Mouse (Mus musculus): ENCODE data around the gene Ptp4a2. TPM values are rescaled to one million over a fixed set of nuclear protein-coding genes. Genes with fewer than 3 reads are reported as not detected.
A peak's percentile ranks its signal among the peaks of the same experiment; 100 is the strongest.

Gene Ptp4a2
- polyA plus RNA-seq, 1 experiment from 2014 or later = 228 TPM

DNA sequence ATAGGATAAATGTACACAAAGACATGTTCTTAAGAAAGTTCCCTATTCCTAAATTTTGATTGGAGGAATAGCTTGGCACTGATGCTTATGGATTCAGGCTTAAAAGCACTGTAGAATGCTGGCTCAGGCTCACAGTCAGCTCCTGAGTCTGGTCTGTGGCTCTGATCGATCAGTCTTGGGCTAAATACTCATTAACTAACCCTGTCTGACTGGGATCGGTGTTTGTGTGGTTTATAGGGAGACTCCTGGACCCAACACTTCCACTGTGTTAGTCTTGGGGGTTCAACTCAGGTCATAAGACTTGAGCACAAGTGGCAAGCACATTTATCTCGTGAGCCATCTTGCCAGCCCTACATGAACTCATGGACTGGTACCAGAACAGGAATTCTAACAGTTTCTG, 6.0 kb upstream of the Ptp4a2 start:
- ATAC-seq (ENCODE audit: low FRiP score, low read depth) = no peak
- Histone ChIP-seq H3K36me3 (no peaks in the 10 kb centered on the region), H3K4me3 (no peak overlapping the region), H3K9me3 (no peaks in the 10 kb centered on the region), H3K27me3 (0 out of 2 replicates have a peak, but pooled peaks cover 2% of the 10 kb centered on the region), H3K9ac (no peak overlapping the region), H3K4me2 (no peak overlapping the region), H3K4me1 (replicated peaks) (no peaks in the 10 kb centered on the region), H3K27ac (replicated peaks) (no peak overlapping the region)
- 89% methylated on average over 3 of the region's 3 CpGs for WGBS

DNA sequence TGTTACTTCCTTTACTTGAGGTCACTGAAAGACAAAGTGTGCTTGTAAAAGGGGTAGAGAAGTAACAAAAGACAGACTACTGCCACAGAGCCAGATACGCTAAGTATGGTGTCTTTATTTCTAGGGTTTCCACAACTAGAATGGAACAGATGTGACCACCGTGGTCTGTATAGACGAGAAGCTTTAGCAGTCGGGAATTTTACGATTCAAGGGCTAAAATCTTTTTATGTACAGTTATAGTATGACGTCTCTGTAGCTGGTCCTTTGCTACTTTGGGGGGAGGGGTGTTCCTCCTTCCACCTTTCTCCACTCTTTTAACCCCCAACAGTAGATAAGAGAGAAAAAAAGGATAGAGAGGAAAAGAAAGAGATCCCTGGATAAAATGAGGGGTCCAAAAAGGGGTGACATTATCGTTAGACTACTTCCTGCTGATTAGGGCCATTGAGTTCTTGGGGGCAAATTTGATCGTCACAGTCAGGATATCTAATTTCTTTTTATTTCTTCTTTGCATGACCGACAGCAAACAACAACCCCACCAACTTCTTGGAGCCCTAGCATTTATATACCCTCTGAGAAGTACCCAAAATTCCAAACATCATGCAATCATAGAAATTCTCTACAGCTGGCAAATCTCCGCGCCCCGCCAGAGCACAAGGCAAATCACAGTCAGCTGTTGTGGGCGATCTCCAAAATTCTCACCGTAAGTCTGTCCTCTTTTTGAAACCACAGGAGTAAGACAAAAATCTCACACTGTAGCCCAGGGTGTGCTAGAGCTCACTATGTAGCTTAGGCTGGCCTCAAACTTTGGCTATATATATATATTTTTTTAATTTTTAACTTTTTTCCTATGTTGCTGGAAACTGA, 818 bp downstream of the Ptp4a2 start:
- Histone ChIP-seq H3K9ac (no peak overlapping the region), H3K36me3 (no peaks in the 10 kb centered on the region), H3K9me3 (no peaks in the 10 kb centered on the region), H3K4me2 (no peak overlapping the region), H3K27me3 (peaks cover 8% of the 10 kb centered on the region), H3K4me1 (replicated peaks) (peaks cover 6% of the 10 kb centered on the region), H3K4me3 (no peak overlapping the region), H3K27ac (replicated peaks) (no peak overlapping the region)
- ATAC-seq (ENCODE audit: low FRiP score, low read depth) = no peak
- WGBS = 87% methylated on average over 14 of the region's 14 CpGs

DNA sequence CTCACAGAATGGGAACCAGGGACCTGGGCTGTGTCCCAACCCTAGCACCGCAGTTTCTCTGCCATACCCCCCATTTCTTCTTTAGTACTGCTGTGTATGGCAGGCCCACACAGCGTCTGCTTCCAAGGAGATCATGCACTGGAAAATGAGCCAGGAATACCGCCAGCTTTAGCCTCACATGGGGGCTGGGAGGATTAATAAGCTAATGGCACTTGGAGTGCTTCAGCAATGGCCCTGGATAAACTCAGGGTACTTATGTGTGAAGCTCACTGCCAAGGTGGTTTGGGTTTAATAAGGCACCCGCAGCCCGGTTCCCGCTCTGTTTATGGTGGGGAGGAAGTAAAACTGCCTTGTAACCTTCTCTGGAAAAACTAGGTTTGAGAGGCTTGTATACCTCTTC, 6.6 kb downstream of the Ptp4a2 start:
- H3K4me3 ChIP-seq = no peak overlapping the region
- H3K27ac ChIP-seq (replicated peaks) = no peak overlapping the region
- H3K9ac ChIP-seq = no peak overlapping the region
- H3K9me3 ChIP-seq = no peaks in the 10 kb centered on the region
- no peak overlapping the region for H3K4me2 ChIP-seq
- H3K27me3 ChIP-seq = no peaks in the 10 kb centered on the region
- ATAC-seq (ENCODE audit: low FRiP score, low read depth) = no peak
- 72% methylated on average over 6 of the region's 6 CpGs for WGBS
- H3K4me1 ChIP-seq (replicated peaks) = peaks cover 34% of the 10 kb centered on the region
- no peaks in the 10 kb centered on the region for H3K36me3 ChIP-seq

DNA sequence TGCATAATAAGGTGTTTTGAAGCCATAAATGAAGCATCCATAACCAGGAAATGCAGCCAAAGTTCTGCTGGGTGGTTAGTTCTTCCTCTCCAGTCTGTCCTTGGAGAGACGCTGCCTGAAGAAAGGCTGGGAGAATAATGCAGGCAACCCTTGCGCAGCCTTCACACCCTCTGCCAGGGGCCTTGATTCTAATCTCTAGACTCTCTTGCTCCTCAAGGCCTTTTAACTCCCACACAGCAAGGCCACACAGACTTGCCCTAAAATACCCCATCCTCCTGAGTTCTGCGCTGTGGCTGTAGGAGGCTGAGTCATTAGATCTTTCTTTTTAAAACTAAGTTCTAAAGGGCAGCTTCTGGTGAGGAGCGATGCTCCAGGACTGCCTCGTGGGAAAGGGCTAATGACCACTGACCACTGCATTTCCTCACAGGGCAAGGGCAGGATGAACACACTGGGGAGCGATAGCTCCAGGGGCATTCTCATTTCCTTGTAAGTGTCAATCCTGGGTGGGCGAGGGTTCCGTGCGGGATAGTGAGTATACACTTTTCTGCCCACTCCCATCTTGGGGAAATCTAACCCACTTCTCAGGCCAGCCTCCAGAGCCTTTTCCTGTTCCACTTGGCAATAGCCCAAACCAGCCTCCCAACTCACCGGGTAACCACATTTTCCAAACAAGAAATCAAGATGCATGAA, 7.6 kb downstream of the Ptp4a2 start:
- H3K9ac ChIP-seq = no peak overlapping the region
- no peak overlapping the region for H3K4me2 ChIP-seq
- H3K4me3 ChIP-seq = no peak overlapping the region
- H3K36me3 ChIP-seq = no peaks in the 10 kb centered on the region
- H3K27me3 ChIP-seq = no peaks in the 10 kb centered on the region
- 72% methylated on average over 10 of the region's 10 CpGs for WGBS
- H3K27ac ChIP-seq (replicated peaks) = peak overlapping the region; percentile 30; the same call in 1 of the 2 replicates
- no peaks in the 10 kb centered on the region for H3K9me3 ChIP-seq
- H3K4me1 ChIP-seq (replicated peaks) = peaks cover 43% of the 10 kb centered on the region
- ATAC-seq (ENCODE audit: low FRiP score, low read depth) = no peak

DNA sequence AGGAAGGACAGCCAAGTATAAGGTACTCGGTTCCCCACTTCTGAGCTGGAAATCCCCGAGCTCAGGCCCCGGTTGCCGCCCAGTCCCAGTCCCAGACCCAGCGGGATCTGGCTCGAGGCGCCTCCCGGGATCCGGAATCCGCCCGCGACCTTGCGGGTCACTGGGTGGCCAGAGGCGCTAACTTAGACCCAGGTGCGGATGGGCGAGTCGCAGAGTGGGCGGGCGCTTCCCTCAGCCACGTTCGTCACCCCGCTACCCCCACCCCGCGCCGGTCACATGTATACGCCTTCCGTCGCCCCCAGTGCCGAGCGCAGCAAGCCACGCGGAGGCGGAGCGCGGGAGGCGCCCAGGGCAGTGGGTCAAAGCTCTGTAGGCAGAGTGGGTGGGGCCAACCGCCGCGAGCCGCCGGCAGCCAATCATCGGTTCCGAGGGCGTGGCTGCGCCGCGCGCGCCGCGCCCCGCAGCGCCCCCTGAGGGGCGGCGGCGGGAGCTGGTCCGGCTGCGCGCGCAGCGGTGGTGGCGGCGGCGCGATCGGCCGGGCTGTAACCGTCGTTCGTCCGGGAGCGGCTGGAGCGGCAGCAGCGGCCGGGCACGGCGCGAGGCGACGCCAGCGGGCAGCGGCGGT, 8.8 kb downstream of the Ptp4a2 start:
- Histone ChIP-seq H3K9ac (peak overlapping the region; percentile 92), H3K27me3 (no peaks in the 10 kb centered on the region), H3K9me3 (no peaks in the 10 kb centered on the region), H3K4me3 (peak overlapping the region; percentile 93), H3K4me1 (replicated peaks) (peaks cover 43% of the 10 kb centered on the region), H3K27ac (replicated peaks) (peak overlapping the region; percentile 96), H3K36me3 (no peaks in the 10 kb centered on the region), H3K4me2 (peak overlapping the region; percentile 80)
- peak; percentile 95 for ATAC-seq (ENCODE audit: low FRiP score, low read depth)
- WGBS = under 1% methylated on average over 65 of the region's 83 CpGs

DNA sequence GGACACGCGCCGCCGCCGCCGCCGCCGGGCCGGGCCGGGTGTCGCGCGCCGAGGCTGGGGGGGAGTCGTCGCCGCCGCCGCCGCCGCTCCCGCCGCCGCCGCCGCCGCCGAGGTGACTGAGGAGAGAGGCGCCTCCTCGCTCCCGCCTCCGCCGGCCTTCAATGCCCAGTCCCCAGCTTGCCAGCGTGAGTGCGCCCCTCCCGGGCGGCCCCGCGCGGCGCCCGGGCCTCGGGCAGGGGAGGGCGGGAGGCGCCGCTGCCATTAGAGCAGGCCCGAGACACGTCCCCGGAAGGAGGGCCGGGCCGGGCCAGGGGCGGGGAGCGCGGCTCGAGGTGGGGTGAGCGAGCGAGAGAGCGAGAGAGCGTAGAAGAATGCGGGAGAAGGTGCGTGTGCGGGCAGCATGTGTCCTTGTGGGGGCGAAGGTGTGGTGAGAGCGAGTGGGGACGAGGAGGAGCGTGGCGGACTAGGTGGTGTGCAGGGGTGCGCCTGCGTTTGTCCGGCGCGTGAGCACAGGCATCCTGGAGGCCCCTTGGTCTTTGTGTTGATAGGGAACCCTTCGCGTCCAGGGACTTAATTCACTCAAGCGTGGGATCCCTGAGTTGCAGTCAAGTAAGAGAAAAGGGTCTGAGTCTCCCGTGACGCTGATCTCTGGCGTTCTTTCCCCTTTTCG, 9.5 kb downstream of the Ptp4a2 start:
- peak; percentile 81 for ATAC-seq (ENCODE audit: low FRiP score, low read depth)
- WGBS = under 1% methylated on average over 46 of the region's 79 CpGs
- no peaks in the 10 kb centered on the region for H3K9me3 ChIP-seq
- peak overlapping the region; percentile 96 for H3K27ac ChIP-seq (replicated peaks)
- no peaks in the 10 kb centered on the region for H3K36me3 ChIP-seq
- H3K4me1 ChIP-seq (replicated peaks) = peaks cover 43% of the 10 kb centered on the region
- peak overlapping the region; percentile 80 for H3K4me2 ChIP-seq
- peak overlapping the region; percentile 92 for H3K9ac ChIP-seq
- no peaks in the 10 kb centered on the region for H3K27me3 ChIP-seq
- H3K4me3 ChIP-seq = peak overlapping the region; percentile 93

DNA sequence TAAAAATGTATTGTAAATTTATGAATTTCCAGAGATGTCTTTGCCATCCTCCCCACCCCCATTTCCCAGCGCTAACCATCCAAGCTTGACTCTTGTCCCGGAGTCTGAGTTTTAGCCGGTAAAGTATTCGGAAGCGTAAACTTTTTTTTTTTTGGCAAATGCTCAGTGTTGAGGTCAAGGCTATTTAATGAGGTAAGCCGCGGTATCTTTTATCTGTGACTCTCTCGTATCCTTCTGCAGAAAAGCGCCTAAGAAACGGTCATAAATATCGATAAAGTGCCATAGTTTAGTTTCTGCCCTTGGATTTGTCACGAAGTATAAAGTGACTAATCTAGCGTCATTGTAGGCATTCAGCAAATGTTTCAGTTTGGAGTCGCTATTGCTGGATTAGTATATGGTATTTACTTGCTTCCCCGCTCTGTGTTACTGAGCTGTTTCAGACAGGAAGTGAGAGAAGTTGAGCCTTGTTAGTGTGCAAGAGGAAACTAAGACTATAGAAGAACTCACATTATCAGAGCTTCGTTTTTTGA, 10.1 kb downstream of the Ptp4a2 start:
- Histone ChIP-seq H3K9ac (peak overlapping the region; percentile 92), H3K27ac (replicated peaks) (peak overlapping the region; percentile 96), H3K9me3 (no peaks in the 10 kb centered on the region), H3K36me3 (no peaks in the 10 kb centered on the region), H3K4me2 (peak overlapping the region; percentile 80), H3K4me3 (peak overlapping the region; percentile 93), H3K27me3 (no peaks in the 10 kb centered on the region), H3K4me1 (replicated peaks) (peaks cover 43% of the 10 kb centered on the region)
- WGBS = 2% methylated on average over 16 of the region's 16 CpGs
- ATAC-seq (ENCODE audit: low FRiP score, low read depth) = no peak

DNA sequence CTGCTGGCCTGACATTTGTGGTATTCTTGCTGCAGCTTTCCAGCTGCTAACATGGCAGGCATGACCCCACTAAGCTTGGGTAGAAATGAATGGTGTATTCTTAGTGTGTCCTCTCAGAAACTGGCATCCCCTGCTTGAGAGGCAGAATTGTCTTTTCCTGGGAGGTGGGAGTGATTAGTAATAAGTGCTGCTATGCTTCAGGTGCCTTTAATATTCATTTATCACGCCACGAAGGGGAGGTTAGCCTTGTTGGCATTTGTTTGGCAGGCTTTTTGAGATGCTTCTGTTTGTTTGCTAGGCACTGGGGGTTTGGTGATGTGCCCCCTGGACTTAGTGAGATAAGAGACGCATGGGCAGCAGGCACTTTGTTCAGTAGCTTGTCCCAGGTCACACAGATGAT, 11.3 kb downstream of the Ptp4a2 start:
- peaks cover 49% of the 10 kb centered on the region for H3K4me1 ChIP-seq (replicated peaks)
- no peak overlapping the region for H3K27ac ChIP-seq (replicated peaks)
- H3K9me3 ChIP-seq = no peaks in the 10 kb centered on the region
- H3K9ac ChIP-seq = no peak overlapping the region
- H3K36me3 ChIP-seq = no peaks in the 10 kb centered on the region
- H3K4me3 ChIP-seq = peak overlapping the region; percentile 93; the same call in 1 of the 2 replicates
- ATAC-seq (ENCODE audit: low FRiP score, low read depth) = no peak
- H3K4me2 ChIP-seq = peak overlapping the region; percentile 80
- 64% methylated on average over 3 of the region's 3 CpGs for WGBS
- H3K27me3 ChIP-seq = no peaks in the 10 kb centered on the region

DNA sequence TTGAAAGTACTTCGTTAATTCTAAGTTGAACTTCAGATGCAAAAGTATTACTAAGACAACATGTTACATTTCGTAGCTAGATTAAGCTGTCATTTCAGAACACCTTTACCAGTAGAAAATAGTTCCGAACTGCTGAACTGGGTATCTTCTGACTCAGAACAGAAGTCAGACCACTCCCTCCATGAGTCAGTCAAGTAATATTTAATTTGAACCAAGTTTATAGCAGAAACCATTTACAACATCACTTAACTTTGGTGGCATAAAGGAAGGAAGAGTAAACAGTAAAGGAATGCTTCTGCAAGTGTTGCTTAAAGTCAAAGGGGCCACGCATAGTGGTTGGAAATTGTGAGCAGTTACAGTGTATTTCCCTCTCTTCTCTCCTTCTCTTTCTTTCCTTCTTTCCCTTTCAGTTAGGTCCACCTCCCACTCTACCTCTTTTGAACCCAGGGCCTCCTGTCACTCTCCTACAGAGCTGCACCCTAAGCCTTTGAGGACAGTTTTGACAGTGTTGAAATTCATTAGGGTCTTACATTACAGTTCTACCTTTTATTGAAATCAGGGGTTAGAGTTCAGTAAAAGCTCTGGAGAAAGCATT, 12.3 kb downstream of the Ptp4a2 start:
- no peaks in the 10 kb centered on the region for H3K27me3 ChIP-seq
- H3K27ac ChIP-seq (replicated peaks) = no peak overlapping the region
- no peak for ATAC-seq (ENCODE audit: low FRiP score, low read depth)
- WGBS = 88% methylated on average over 4 of the region's 4 CpGs
- peaks cover 42% of the 10 kb centered on the region for H3K4me1 ChIP-seq (replicated peaks)
- H3K4me3 ChIP-seq = no peak overlapping the region
- no peak overlapping the region for H3K4me2 ChIP-seq
- no peak overlapping the region for H3K9ac ChIP-seq
- H3K36me3 ChIP-seq = no peaks in the 10 kb centered on the region
- no peaks in the 10 kb centered on the region for H3K9me3 ChIP-seq

DNA sequence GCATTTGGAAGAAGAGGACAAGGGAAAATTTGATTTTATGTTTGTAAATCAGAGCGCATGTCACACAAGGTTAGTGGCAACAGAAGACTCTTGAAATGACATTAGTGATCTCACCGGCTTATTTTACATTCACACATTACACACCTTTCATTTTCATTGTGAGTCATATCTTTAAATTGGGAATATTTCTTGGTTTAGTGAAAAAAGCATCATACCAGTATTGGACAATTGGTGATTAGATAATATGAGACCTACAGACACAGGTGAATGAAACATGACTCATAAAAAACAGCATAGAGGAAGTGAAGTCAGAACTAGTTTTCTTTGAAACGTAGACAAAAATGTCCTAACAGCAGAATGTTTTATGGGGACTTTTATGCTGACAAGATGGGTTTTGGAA, 16.6 kb downstream of the Ptp4a2 start:
- Histone ChIP-seq H3K4me3 (no peak overlapping the region), H3K27ac (replicated peaks) (no peak overlapping the region), H3K4me2 (no peak overlapping the region), H3K36me3 (no peaks in the 10 kb centered on the region), H3K9me3 (no peaks in the 10 kb centered on the region), H3K9ac (no peak overlapping the region), H3K4me1 (replicated peaks) (peaks cover 21% of the 10 kb centered on the region), H3K27me3 (no peaks in the 10 kb centered on the region)
- no peak for ATAC-seq (ENCODE audit: low FRiP score, low read depth)
- 89% methylated on average over 3 of the region's 3 CpGs for WGBS

DNA sequence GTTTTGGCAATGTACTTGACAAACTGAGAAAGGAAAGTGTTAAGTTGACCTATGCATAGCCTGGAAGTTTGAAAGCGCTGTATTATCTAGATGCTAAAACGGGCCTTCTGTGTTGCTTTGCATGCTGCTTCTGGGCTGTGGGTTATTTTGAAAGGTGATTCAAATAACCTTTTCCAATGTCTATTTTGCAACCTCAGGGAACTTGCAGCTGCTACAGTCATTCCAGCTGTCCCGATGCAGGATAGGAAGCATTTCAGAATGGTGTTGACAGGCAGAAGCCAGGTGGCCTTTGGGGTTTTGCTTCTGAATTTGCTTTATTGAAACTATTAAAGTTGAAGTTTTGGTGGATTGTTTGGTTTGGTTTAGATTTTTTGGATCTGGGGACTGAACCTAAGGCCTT, 17.1 kb downstream of the Ptp4a2 start:
- peaks cover 20% of the 10 kb centered on the region for H3K4me1 ChIP-seq (replicated peaks)
- no peak overlapping the region for H3K27ac ChIP-seq (replicated peaks)
- H3K4me3 ChIP-seq = no peak overlapping the region
- ATAC-seq (ENCODE audit: low FRiP score, low read depth) = no peak
- H3K9me3 ChIP-seq = no peaks in the 10 kb centered on the region
- no peak overlapping the region for H3K9ac ChIP-seq
- no peak overlapping the region for H3K4me2 ChIP-seq
- no peaks in the 10 kb centered on the region for H3K27me3 ChIP-seq
- WGBS = 71% methylated on average over 3 of the region's 3 CpGs
- H3K36me3 ChIP-seq = no peaks in the 10 kb centered on the region
